Mouse (Mus musculus) lung, postnatal 4 days (tissue): Measurements from ENCODE around the gene Ica1l.

Source experiments
- DNase-seq, 2 experiments: peaks; one replicate each; pipeline ENCODE4 v3.0.0; 2021

Gene Ica1l

DNA sequence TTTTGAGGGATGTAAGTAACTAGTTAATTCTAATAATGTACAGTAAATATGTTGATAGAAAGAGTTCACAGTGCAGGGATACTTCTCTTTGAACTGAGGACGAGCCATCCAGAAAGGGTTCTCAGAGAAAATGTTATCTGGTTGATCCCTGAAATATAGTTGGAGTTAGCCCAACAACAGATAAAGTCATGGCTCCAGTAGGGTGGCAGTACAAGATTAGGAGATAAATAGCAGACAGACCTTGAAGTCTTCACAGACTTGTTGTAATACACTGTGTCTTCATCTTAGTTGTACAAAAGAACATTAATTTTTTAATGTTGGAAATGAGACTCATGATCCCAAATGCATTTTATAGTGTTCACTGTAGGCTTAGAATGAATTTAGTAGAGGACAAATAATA, 83.0 kb downstream of the Ica1l start:
- no peak for DNase-seq

DNA sequence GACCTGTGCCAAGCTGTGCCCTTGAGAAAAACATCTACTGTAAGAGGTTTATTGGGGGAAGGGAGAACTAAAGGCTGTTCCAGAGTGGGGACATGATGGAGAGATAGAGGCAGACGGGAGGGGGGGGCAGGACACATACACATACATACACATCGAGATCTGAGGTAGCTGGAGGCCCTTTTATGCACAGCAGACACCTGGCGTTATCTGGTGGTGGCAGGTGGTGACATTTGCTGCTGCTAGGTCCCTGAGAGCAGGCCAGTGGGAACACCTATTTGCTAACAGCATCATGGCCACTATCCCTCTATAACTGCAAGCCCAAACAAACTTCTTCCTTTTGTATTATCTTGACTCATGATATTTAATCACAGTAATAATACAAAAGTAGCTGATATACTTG, 85.8 kb downstream of the Ica1l start:
- no peak for DNase-seq

DNA sequence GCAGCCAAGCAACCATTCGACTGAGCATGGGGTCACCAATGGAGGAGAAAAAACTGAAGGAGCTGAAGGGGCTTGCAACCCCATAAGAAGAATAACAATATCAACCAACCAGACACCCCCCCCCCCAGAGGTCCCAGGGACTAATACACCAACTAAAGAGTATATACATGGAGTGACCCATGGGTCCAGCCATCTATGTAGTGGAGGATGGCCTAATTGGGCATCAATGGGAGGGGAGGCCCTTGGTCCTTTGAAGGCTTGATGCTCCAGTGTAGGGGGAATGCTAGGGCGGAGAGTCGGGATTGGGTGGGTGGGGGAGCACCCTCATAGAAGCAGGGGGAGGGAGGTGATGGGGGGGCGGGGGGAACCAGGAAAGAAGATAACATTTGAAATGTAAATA, 95.5 kb downstream of the Ica1l start:
- DNase-seq = no peak

DNA sequence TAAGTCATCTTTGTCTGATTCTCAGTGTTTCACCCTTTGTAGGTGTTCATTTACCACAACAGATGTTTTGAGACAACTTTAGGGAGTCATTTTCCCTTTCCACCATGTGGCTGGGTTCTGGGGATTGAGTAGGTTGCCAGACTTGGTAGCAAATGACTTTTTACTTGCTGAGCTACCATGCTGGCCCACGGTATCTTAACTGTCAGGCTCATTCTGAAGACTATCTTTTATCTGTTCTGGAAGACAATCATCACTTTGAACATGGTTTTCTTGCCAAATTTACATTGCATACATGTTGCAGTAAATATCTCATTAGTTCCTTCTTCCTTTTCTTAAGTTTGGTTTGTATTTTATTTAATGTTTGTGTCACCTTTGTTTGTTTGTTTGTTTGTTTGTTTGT, 97.0 kb downstream of the Ica1l start:
- no peak for DNase-seq

DNA sequence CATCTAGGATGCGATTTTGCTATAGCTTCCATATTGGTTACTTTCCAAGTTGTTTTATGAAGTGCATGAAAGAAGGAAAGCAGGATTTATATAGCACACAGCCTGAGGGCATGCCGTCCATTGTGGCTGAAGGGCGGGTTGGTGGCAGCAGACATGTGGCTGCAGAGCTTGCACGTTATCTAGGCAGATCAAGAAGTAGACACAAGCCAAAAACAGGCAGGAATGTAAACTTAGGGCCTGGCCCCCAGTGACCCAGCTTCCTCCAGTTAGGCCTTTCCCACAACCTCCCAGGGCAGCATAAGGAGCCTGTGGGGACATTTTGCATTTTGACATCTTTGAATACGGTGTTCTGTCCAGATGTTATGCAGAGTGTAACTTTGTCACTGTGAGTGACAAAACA, 99.2 kb downstream of the Ica1l start:
- DNase-seq = peak; percentile 44 to 75

DNA sequence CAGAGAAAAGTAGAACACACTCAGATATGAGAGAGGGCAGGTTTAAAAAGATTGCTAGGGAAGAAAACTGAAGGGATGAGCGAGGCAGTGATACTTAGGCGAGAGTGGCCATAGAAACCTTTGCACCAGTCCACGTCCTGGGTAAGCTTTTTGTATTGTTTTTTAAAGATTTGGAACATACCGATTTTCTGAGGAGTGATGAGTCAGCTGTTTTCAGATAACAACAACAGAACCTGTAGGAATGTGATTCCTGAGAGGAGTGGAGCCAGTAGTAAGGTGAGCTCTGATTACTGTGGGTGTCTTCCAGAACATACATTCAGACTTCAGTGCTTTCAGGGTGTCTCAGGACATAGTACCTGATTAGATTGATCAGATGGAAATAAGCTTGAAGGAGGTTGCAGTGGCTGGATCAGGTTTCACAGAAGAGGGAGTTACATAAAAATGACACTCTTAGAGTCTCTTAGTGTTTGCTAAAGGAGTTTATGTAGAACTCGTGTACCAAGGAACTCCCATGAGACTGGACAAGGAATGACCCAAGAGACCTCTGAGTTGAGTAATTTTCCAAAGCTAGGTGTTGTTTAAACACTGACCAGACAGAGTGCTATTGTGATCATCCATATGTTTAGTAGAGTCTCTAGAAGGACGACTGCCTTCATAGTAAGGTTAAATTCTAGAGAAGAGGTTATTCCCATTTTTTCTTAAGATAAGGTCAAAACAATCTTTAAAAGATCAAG, 100.8 kb downstream of the Ica1l start:
- DNase-seq = no peak

DNA sequence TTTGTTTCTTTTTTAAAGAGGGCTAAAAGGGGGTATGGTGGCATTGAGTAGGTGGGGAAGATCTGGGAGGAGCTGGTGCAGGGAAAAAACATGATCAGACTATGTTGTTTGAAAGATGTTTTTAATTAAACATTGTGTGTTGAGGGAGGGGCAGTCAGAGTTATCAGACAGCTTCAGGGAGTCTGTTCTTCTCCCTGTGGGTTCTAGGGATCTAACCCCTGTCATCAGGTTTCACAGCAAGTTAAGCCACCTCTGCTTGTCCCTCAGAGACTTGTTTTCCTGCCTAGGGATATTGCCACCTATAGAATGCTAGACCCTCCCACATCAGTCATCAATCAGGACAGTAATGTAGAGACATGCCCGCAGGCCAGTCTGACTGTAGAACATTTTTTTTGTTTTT, 101.9 kb downstream of the Ica1l start:
- DNase-seq = no peak

DNA sequence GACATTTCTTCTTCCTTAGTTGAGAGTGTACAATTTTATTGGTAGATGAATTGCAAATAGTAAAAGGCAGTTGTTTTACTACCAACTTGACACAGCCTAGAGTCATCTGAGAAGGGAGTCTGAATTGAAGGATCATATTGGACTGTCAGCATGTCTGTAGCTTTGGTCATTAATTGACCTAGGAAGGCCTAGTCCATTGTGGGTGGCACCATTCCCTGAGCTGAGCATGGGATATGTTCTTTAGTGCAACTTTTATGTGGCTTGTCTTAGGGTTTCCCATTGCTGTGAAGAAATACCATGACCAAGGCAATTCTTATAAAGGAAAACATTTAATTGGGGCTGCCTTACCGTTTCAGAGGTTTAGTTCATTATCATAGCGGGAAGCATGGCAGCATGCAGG, 110.0 kb downstream of the Ica1l start:
- DNase-seq = no peak
